Mouse (Mus musculus) kidney, adult 2 months (tissue): ENCODE measurements at regions not wholly inside any gene's neighbourhood (a gene's known extent, or its start where the extent isn't known, plus 50 kb on each side); places are given as distances from the start of the nearest gene placed in this dataset.

Experiments
- CTCF ChIP-seq: fragments of 200-500 bp; conservative IDR thresholded peaks from 2 replicates; pipeline ENCODE4 v1.5.1; 2011; ENCODE audit warnings: low read depth, mild to moderate bottlenecking, control low read depth, low read length, moderate library complexity, mixed read lengths; ENCODE audit not compliant: insufficient read depth, insufficient read length
- POLR2A ChIP-seq: fragments of 200-500 bp; IDR thresholded peaks from one replicate; pipeline ENCODE4 v1.6.1; 2011; ENCODE audit warnings: low read depth, low read length, control low read depth

GRCm38 (mm10) chr4:58715846-58716245 is 71.7 kb downstream of the Olfr267 start:
- TF ChIP-seq CTCF (no peak), POLR2A (no peak)
